Mouse (Mus musculus) ES-Bruce4 (cell line): ENCODE data around the gene Kif1c. TPM values are rescaled to one million over a fixed set of nuclear protein-coding genes. Genes with fewer than 3 reads are reported as not detected.

ENCODE experiments used
- H3K27ac ChIP-seq: 2 replicates; pipeline ENCODE4 v1.5.1; 2012; ENCODE audit warnings: low read length, inconsistent platforms; ENCODE audit not compliant: insufficient read depth
- H3K27me3 ChIP-seq: 2 replicates; pipeline ENCODE4 v1.6.1; 2012; ENCODE audit warnings: mild to moderate bottlenecking, low read length, inconsistent platforms; ENCODE audit not compliant: control insufficient read depth, poor library complexity, insufficient read depth, severe bottlenecking
- H3K36me3 ChIP-seq: 2 replicates; pipeline ENCODE4 v1.6.1; 2012; ENCODE audit warnings: inconsistent platforms, mild to moderate bottlenecking, low read length, moderate library complexity; ENCODE audit not compliant: control insufficient read depth, poor library complexity, insufficient read depth, severe bottlenecking
- H3K4me1 ChIP-seq: one replicate; pipeline ENCODE4 v1.8.1; 2011; ENCODE audit warnings: low read length; ENCODE audit not compliant: control insufficient read depth, insufficient read depth
- H3K4me3 ChIP-seq: 2 replicates; pipeline ENCODE4 v1.5.1; 2011; ENCODE audit warnings: low read depth, mild to moderate bottlenecking, low read length
- H3K9ac ChIP-seq: 2 replicates; pipeline ENCODE4 v1.6.1; 2012; ENCODE audit warnings: low read depth, mild to moderate bottlenecking, inconsistent platforms; ENCODE audit not compliant: poor library complexity, severe bottlenecking
- H3K9me3 ChIP-seq: replicated peaks from 2 replicates; pipeline ENCODE4 v1.6.1; 2012; ENCODE audit warnings: mild to moderate bottlenecking, low read length, inconsistent platforms; ENCODE audit not compliant: control insufficient read depth, poor library complexity, insufficient read depth, severe bottlenecking
- CTCF ChIP-seq: IDR thresholded peaks from one replicate; pipeline ENCODE4 v1.8.1; 2011; ENCODE audit warnings: low read depth, low read length
- EP300 ChIP-seq: IDR thresholded peaks from 2 replicates; pipeline ENCODE4 v1.6.1; 2011; ENCODE audit warnings: low read depth, low read length; ENCODE audit not compliant: insufficient read depth
- POLR2A ChIP-seq: IDR thresholded peaks from one replicate; pipeline ENCODE4 v1.8.1; 2011; ENCODE audit warnings: low read length; ENCODE audit not compliant: insufficient read depth
- polyA plus RNA-seq: library from polyadenylated mRNA; stranded (reverse); fragments of >200 nt; gene quantifications from 2 replicates; pipeline ENCODE4 v1.2.4, GENCODE M21; 2011; ENCODE audit warnings: low read depth; ENCODE audit not compliant: missing spikeins, insufficient read depth, insufficient read length

The Kif1c gene
- polyA plus RNA-seq, 1 experiment: 42.2 TPM

- no peaks in the 10 kb centered on the region for H3K9me3 ChIP-seq
- H3K27me3 ChIP-seq: no peaks in the 10 kb centered on the region
- H3K36me3 ChIP-seq: peaks cover 17% of the 10 kb centered on the region
- H3K4me1 ChIP-seq: peaks cover 2% of the 10 kb centered on the region
- H3K9ac ChIP-seq: peak overlapping the region; percentile 84
- peak overlapping the region; percentile 95 for H3K4me3 ChIP-seq
- TF ChIP-seq CTCF: peak; percentile 46
- TF ChIP-seq EP300: no peak
- peak overlapping the region; percentile 76 for H3K27ac ChIP-seq
These were observed 30.6 kb upstream of the Kif1c start for GRCm38 (mm10) chr11:70669582-70670345.

GRCm38 (mm10) chr11:70670483-70670882 is 29.9 kb upstream of the Kif1c start:
- H3K9me3 ChIP-seq: no peaks in the 10 kb centered on the region
- H3K36me3 ChIP-seq: peaks cover 11% of the 10 kb centered on the region
- TF ChIP-seq POLR2A: no peak
- TF ChIP-seq CTCF: no peak

GRCm38 (mm10) chr11:70671333-70672047 is 28.9 kb upstream of the Kif1c start:
- peak overlapping the region; percentile 84; the same call in 1 of the 2 replicates for H3K9ac ChIP-seq
- H3K36me3 ChIP-seq: peaks cover 6% of the 10 kb centered on the region

More at GRCm38 (mm10) chr11:70670483-70670882, 29.9 kb upstream of the Kif1c start:
- Histone ChIP-seq H3K4me3 (peak overlapping the region; percentile 95), H3K9ac (peak overlapping the region; percentile 84), H3K27ac (peak overlapping the region; percentile 76), H3K4me1 (peaks cover 2% of the 10 kb centered on the region), H3K27me3 (no peaks in the 10 kb centered on the region)

GRCm38 (mm10) chr11:70674014-70674413 is 26.3 kb upstream of the Kif1c start:
- no peak overlapping the region for H3K4me3 ChIP-seq
- no peaks in the 10 kb centered on the region for H3K9me3 ChIP-seq
- TF ChIP-seq POLR2A (no peak), CTCF (no peak), EP300 (no peak)
- H3K9ac ChIP-seq: no peak overlapping the region; the same call in 1 of the 2 replicates
- peaks cover 2% of the 10 kb centered on the region for H3K4me1 ChIP-seq
- H3K27me3 ChIP-seq: no peaks in the 10 kb centered on the region
- H3K27ac ChIP-seq: no peak overlapping the region
- H3K36me3 ChIP-seq: no peaks in the 10 kb centered on the region

More at GRCm38 (mm10) chr11:70671333-70672047, 28.9 kb upstream of the Kif1c start:
- peaks cover 2% of the 10 kb centered on the region for H3K4me1 ChIP-seq
- H3K27me3 ChIP-seq: no peaks in the 10 kb centered on the region
- no peak for TF ChIP-seq CTCF
- no peak for TF ChIP-seq POLR2A
- no peak for TF ChIP-seq EP300
- no peak overlapping the region for H3K27ac ChIP-seq
- no peaks in the 10 kb centered on the region for H3K9me3 ChIP-seq
- no peak overlapping the region for H3K4me3 ChIP-seq

GRCm38 (mm10) chr11:70674501-70674900 is 25.8 kb upstream of the Kif1c start:
- H3K36me3 ChIP-seq: no peaks in the 10 kb centered on the region
- peaks cover 2% of the 10 kb centered on the region for H3K4me1 ChIP-seq
- H3K27me3 ChIP-seq: no peaks in the 10 kb centered on the region
- H3K9me3 ChIP-seq: no peaks in the 10 kb centered on the region
- no peak overlapping the region for H3K4me3 ChIP-seq
- no peak for TF ChIP-seq POLR2A
- no peak for TF ChIP-seq CTCF
- TF ChIP-seq EP300: no peak
- H3K27ac ChIP-seq: no peak overlapping the region
- H3K9ac ChIP-seq: peak overlapping the region; percentile 42

GRCm38 (mm10) chr11:70678092-70678491 is 22.3 kb upstream of the Kif1c start:
- Histone ChIP-seq H3K27me3 (no peaks in the 10 kb centered on the region), H3K9ac (no peak overlapping the region), H3K27ac (no peak overlapping the region), H3K4me1 (peaks cover 6% of the 10 kb centered on the region), H3K9me3 (no peaks in the 10 kb centered on the region), H3K4me3 (no peak overlapping the region), H3K36me3 (no peaks in the 10 kb centered on the region)
- TF ChIP-seq POLR2A (no peak), EP300 (no peak), CTCF (no peak)
